Comparison of ENCODE assay signal across 12 mouse cellular contexts in the genomic region with DNA sequence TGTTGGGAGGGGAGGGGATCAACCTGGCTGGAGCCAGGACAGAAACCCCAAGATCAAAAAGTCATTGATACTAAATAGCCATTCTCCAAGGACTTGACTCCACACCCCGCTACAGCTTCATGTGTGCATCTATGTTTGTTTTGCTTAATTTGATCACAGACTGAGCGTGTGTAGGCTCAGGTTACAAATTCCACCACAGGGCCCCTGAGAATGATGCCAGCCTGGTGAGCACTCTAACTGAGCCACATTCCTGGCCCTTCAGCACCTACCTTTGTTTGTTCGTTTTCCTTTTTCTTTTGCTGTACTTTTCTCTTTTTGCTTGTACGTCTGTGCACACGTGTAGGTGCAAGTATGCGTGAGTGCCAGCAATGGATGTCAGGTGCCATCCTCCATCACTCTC.
"Had no signal": no experiment of that assay in that cellular context is flagged by ENCODE, and none has a peak within 500 bp of the region (broad histone marks: within the 10 kb centered on the region; RNA-seq: fewer than 3 reads in every experiment).

No protein-coding gene starts in this region.

- H3K4me3 ChIP-seq: limb, embryonic 13.5 days; midbrain, embryonic 13.5 days; myocyte; neural tube, embryonic 15.5 days had no signal

- H3K9me3 ChIP-seq: limb, embryonic 13.5 days; midbrain, embryonic 13.5 days; neural tube, embryonic 15.5 days had no signal

- H3K36me3 ChIP-seq: limb, embryonic 13.5 days; midbrain, embryonic 13.5 days; neural tube, embryonic 15.5 days had no signal

- ATAC-seq: midbrain, embryonic 13.5 days had no signal

- H3K4me2 ChIP-seq: limb, embryonic 13.5 days; midbrain, embryonic 13.5 days; neural tube, embryonic 15.5 days had no signal

- H3K27ac ChIP-seq: limb, embryonic 13.5 days; liver, embryonic 14.5 days; midbrain, embryonic 13.5 days; neural tube, embryonic 15.5 days had no signal

- DNase-seq: kidney, adult 9 months; kidney, postnatal 14 days; left cerebral cortex, postnatal 4 days; lung, postnatal 10 days; right cerebral cortex, adult 18-20 months; right cerebral cortex, postnatal 25 days; thymus, adult 18-20 months had no signal

- H3K9ac ChIP-seq: limb, embryonic 13.5 days; liver, embryonic 14.5 days; midbrain, embryonic 13.5 days; neural tube, embryonic 15.5 days had no signal

- H3K27me3 ChIP-seq: limb, embryonic 13.5 days; neural tube, embryonic 15.5 days had no signal
